Mouse (Mus musculus) erythroblast, embryonic 14.5 days (primary cell): Measurements from ENCODE around the gene Tbc1d9.

Experiments
- GATA1 ChIP-seq: IDR thresholded peaks from 2 replicates; pipeline ENCODE4 v1.6.1; 2012; ENCODE audit warnings: low read length, inconsistent platforms, mixed read lengths
- TAL1 ChIP-seq: IDR thresholded peaks from 3 replicates; pipeline ENCODE4 v1.6.1; 2012; ENCODE audit warnings: low read length, inconsistent platforms, mixed read lengths

DNA sequence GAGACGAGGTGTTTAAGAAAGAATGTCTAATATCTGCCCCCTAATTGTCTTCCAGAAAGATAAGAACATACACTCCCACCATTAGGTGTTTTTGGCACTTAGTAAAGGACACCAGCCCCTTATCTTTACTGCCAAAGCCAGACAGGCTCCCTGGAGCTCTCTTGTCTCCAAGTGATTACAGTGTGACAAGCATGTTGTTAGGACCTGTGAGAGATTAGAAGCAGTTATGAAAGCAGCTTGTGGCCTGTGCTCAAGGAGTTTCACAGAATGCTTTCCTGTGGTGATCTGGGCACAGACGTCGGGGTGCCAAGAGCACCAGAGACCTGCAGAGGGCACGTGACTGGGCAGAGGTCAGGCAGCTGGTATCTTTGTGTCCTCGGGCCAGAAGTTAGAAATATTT is 49.9 kb downstream of the Tbc1d9 start:
- peak; percentile 80 for TF ChIP-seq GATA1
- TF ChIP-seq TAL1 = peak; percentile 68
